Mouse (Mus musculus) midbrain, embryonic 13.5 days (tissue): ENCODE measurements at regions not wholly inside any gene's neighbourhood (a gene's known extent, or its start where the extent isn't known, plus 50 kb on each side); places are given as distances from the start of the nearest gene placed in this dataset.

Source experiments
- ATAC-seq: fragments of 200-750 bp; cut with Nextera tagmentation; 2 replicates; pipeline ENCODE4 v1.8.0; 2017; ENCODE audit warnings: mild to moderate bottlenecking, moderate TSS enrichment, moderate library complexity
- H3K27ac ChIP-seq: fragments of 300-500 bp; sonication (generic); 2 replicates; pipeline ENCODE4 v1.5.1; 2015; ENCODE audit warnings: inconsistent platforms, mild to moderate bottlenecking, moderate library complexity
- H3K27me3 ChIP-seq: fragments of 300-500 bp; sonication (generic); 2 replicates; pipeline ENCODE4 v1.6.1; 2015; ENCODE audit warnings: mild to moderate bottlenecking, inconsistent platforms
- H3K36me3 ChIP-seq: fragments of 300-500 bp; sonication (generic); 2 replicates; pipeline ENCODE4 v1.6.1; 2015; ENCODE audit warnings: mild to moderate bottlenecking, inconsistent platforms
- H3K4me1 ChIP-seq: fragments of 300-500 bp; sonication (generic); replicated peaks from 2 replicates; pipeline ENCODE4 v1.6.1; 2015; ENCODE audit warnings: inconsistent platforms
- H3K4me2 ChIP-seq: fragments of 300-500 bp; sonication (generic); replicated peaks from 2 replicates; pipeline ENCODE4 v1.6.1; 2015; ENCODE audit warnings: moderate library complexity, mild to moderate bottlenecking, inconsistent platforms
- H3K4me3 ChIP-seq: fragments of 300-500 bp; sonication (generic); replicated peaks from 2 replicates; pipeline ENCODE4 v1.5.1; 2015; ENCODE audit warnings: mild to moderate bottlenecking, inconsistent platforms
- H3K9ac ChIP-seq: fragments of 300-500 bp; sonication (generic); replicated peaks from 2 replicates; pipeline ENCODE4 v1.6.1; 2015; ENCODE audit warnings: mild to moderate bottlenecking, inconsistent platforms
- H3K9me3 ChIP-seq: fragments of 300-500 bp; sonication (generic); 2 replicates; pipeline ENCODE4 v1.6.1; 2016; ENCODE audit warnings: mild to moderate bottlenecking, inconsistent platforms
- WGBS: fragments of 180-500 bp; shearing (Covaris S2); methylation state at CpG from one replicate; pipeline ENCODE4 v1.1.7; 2015; 5-methylcytosine and 5-hydroxymethylcytosine counted together

GRCm38 (mm10) chr2:178631966-178632365 is 201.6 kb downstream of the Cdh26 start:
- Histone ChIP-seq H3K4me2 (no peak overlapping the region), H3K27me3 (no peaks in the 10 kb centered on the region), H3K9ac (no peak overlapping the region), H3K27ac (no peak overlapping the region), H3K4me1 (peaks cover 38% of the 10 kb centered on the region), H3K36me3 (no peaks in the 10 kb centered on the region), H3K4me3 (no peak overlapping the region), H3K9me3 (no peaks in the 10 kb centered on the region)
- WGBS: 75% methylated on average over 12 of the region's 12 CpGs
- ATAC-seq: no peak

- Histone ChIP-seq H3K36me3 (no peaks in the 10 kb centered on the region), H3K27me3 (no peaks in the 10 kb centered on the region), H3K9me3 (no peaks in the 10 kb centered on the region), H3K4me3 (no peak overlapping the region), H3K27ac (no peak overlapping the region), H3K4me1 (peaks cover 31% of the 10 kb centered on the region), H3K4me2 (no peak overlapping the region), H3K9ac (no peak overlapping the region)
- ATAC-seq: no peak
- 85% methylated on average over 13 of the region's 13 CpGs for WGBS
Observed at GRCm38 (mm10) chr2:178632831-178633585, 202.7 kb downstream of the Cdh26 start.

GRCm38 (mm10) chr2:178634116-178634515 is 203.8 kb downstream of the Cdh26 start:
- no peak overlapping the region for H3K27ac ChIP-seq
- 55% methylated on average over 10 of the region's 10 CpGs for WGBS
- H3K9ac ChIP-seq: no peak overlapping the region
- no peaks in the 10 kb centered on the region for H3K27me3 ChIP-seq
- H3K36me3 ChIP-seq: no peaks in the 10 kb centered on the region
- peaks cover 27% of the 10 kb centered on the region for H3K4me1 ChIP-seq
- no peak overlapping the region for H3K4me2 ChIP-seq
- H3K4me3 ChIP-seq: no peak overlapping the region
- no peak for ATAC-seq
- no peaks in the 10 kb centered on the region for H3K9me3 ChIP-seq

- H3K4me3 ChIP-seq: no peak overlapping the region
- ATAC-seq: peak; percentile 74
- no peaks in the 10 kb centered on the region for H3K9me3 ChIP-seq
- H3K27ac ChIP-seq: no peak overlapping the region
- no peaks in the 10 kb centered on the region for H3K27me3 ChIP-seq
- no peaks in the 10 kb centered on the region for H3K36me3 ChIP-seq
- WGBS: 53% methylated on average over 4 of the region's 4 CpGs
- H3K9ac ChIP-seq: no peak overlapping the region
- peaks cover 27% of the 10 kb centered on the region for H3K4me1 ChIP-seq
- H3K4me2 ChIP-seq: no peak overlapping the region
Observed at GRCm38 (mm10) chr2:178635685-178636084, 205.4 kb downstream of the Cdh26 start.

- Histone ChIP-seq H3K4me2 (no peak overlapping the region), H3K27ac (no peak overlapping the region), H3K4me3 (no peak overlapping the region), H3K36me3 (no peaks in the 10 kb centered on the region), H3K4me1 (peaks cover 27% of the 10 kb centered on the region), H3K9ac (no peak overlapping the region), H3K27me3 (no peaks in the 10 kb centered on the region), H3K9me3 (no peaks in the 10 kb centered on the region)
- ATAC-seq: no peak
- 93% methylated on average over 9 of the region's 9 CpGs for WGBS
Observed at GRCm38 (mm10) chr2:178636901-178637300, 206.6 kb downstream of the Cdh26 start.

- peak; percentile 43 for ATAC-seq
- peaks cover 5% of the 10 kb centered on the region for H3K4me1 ChIP-seq
- H3K27me3 ChIP-seq: peaks cover 3% of the 10 kb centered on the region; the same call in 1 of the 2 replicates
- no peaks in the 10 kb centered on the region for H3K36me3 ChIP-seq
- H3K4me3 ChIP-seq: no peak overlapping the region
- 33% methylated on average over 16 of the region's 16 CpGs for WGBS
- no peak overlapping the region for H3K27ac ChIP-seq
- no peak overlapping the region for H3K4me2 ChIP-seq
- H3K9me3 ChIP-seq: no peaks in the 10 kb centered on the region
- no peak overlapping the region for H3K9ac ChIP-seq
Observed at GRCm38 (mm10) chr2:178642137-178643052, 212.1 kb downstream of the Cdh26 start.

- H3K9ac ChIP-seq: no peak overlapping the region
- H3K27ac ChIP-seq: no peak overlapping the region
- H3K4me2 ChIP-seq: no peak overlapping the region
- 71% methylated on average over 11 of the region's 11 CpGs for WGBS
- no peak overlapping the region for H3K4me3 ChIP-seq
- no peaks in the 10 kb centered on the region for H3K9me3 ChIP-seq
- H3K36me3 ChIP-seq: no peaks in the 10 kb centered on the region
- peaks cover 3% of the 10 kb centered on the region; the same call in 1 of the 2 replicates for H3K27me3 ChIP-seq
- no peak for ATAC-seq
- peaks cover 5% of the 10 kb centered on the region for H3K4me1 ChIP-seq
Observed at GRCm38 (mm10) chr2:178643053-178643402, 212.7 kb downstream of the Cdh26 start.

GRCm38 (mm10) chr2:178643841-178644240 is 213.5 kb downstream of the Cdh26 start:
- H3K36me3 ChIP-seq: no peaks in the 10 kb centered on the region
- H3K9ac ChIP-seq: no peak overlapping the region
- no peaks in the 10 kb centered on the region for H3K9me3 ChIP-seq
- WGBS: 71% methylated on average over 4 of the region's 4 CpGs
- H3K27me3 ChIP-seq: peaks cover 3% of the 10 kb centered on the region; the same call in 1 of the 2 replicates
- no peak overlapping the region for H3K4me3 ChIP-seq
- no peak for ATAC-seq
- H3K4me1 ChIP-seq: peaks cover 5% of the 10 kb centered on the region
- H3K27ac ChIP-seq: no peak overlapping the region
- H3K4me2 ChIP-seq: no peak overlapping the region

GRCm38 (mm10) chr2:178660071-178660470 is 229.7 kb downstream of the Cdh26 start:
- WGBS: 93% methylated on average over 2 of the region's 2 CpGs
- no peaks in the 10 kb centered on the region for H3K27me3 ChIP-seq
- H3K4me3 ChIP-seq: no peak overlapping the region
- no peaks in the 10 kb centered on the region for H3K4me1 ChIP-seq
- no peak overlapping the region for H3K27ac ChIP-seq
- H3K9me3 ChIP-seq: no peaks in the 10 kb centered on the region
- H3K36me3 ChIP-seq: no peaks in the 10 kb centered on the region
- H3K4me2 ChIP-seq: no peak overlapping the region
- no peak for ATAC-seq
- H3K9ac ChIP-seq: no peak overlapping the region

- Histone ChIP-seq H3K27ac (no peak overlapping the region), H3K9me3 (no peaks in the 10 kb centered on the region), H3K27me3 (peaks cover under 1% of the 10 kb centered on the region; the same call in 1 of the 2 replicates), H3K4me2 (no peak overlapping the region), H3K9ac (no peak overlapping the region), H3K36me3 (no peaks in the 10 kb centered on the region), H3K4me1 (no peaks in the 10 kb centered on the region), H3K4me3 (no peak overlapping the region)
- no peak for ATAC-seq
- WGBS: 56% methylated on average over 1 of the region's 1 CpGs
Observed at GRCm38 (mm10) chr2:178662396-178662795, 232.1 kb downstream of the Cdh26 start.

- WGBS: 14% methylated on average over 4 of the region's 4 CpGs
- H3K9ac ChIP-seq: no peak overlapping the region
- H3K4me1 ChIP-seq: no peaks in the 10 kb centered on the region
- no peak overlapping the region for H3K4me2 ChIP-seq
- no peak overlapping the region for H3K27ac ChIP-seq
- H3K4me3 ChIP-seq: no peak overlapping the region
- no peaks in the 10 kb centered on the region for H3K36me3 ChIP-seq
- H3K27me3 ChIP-seq: peaks cover 3% of the 10 kb centered on the region; the same call in 1 of the 2 replicates
- ATAC-seq: peak; percentile 34; the same call in 1 of the 2 replicates
- no peaks in the 10 kb centered on the region for H3K9me3 ChIP-seq
Observed at GRCm38 (mm10) chr2:178664977-178665376, 234.6 kb downstream of the Cdh26 start.

GRCm38 (mm10) chr2:178668451-178668850 is 238.1 kb downstream of the Cdh26 start:
- Histone ChIP-seq H3K9ac (no peak overlapping the region), H3K4me1 (peaks cover 9% of the 10 kb centered on the region; the same call in 1 of the 2 replicates), H3K9me3 (no peaks in the 10 kb centered on the region), H3K27ac (no peak overlapping the region), H3K36me3 (no peaks in the 10 kb centered on the region), H3K27me3 (peaks cover 3% of the 10 kb centered on the region; the same call in 1 of the 2 replicates), H3K4me3 (no peak overlapping the region), H3K4me2 (no peak overlapping the region)
- 26% methylated on average over 2 of the region's 2 CpGs for WGBS
- ATAC-seq: no peak
